Mouse (Mus musculus) cerebellum, adult 9-10 months (tissue): ENCODE results near the gene Olfr1177-ps.
A peak's percentile ranks its signal among the peaks of the same experiment; 100 is the strongest.

Experiments used
- DNase-seq: peaks from one replicate; pipeline ENCODE4 v3.0.0; 2022

Gene Olfr1177-ps

DNA sequence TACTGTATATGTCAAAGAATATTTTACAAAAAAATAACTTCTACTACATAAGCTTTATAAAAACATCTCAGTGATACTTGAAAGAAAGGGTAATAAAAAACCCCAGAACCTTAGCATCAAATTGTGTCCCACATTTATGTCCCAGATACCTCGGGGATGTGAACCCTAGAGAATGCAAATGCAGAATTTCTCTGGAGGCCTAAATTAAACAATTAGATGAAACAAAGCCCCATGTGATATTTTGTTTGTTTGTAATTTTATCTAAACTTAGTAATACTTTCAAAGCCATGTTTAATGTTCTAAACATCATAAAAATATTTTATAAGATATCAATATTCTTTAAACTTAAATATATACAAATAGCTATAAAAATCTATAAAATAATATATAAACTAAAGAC is at the start of gene Olfr1177-ps:
TSS of gene Olfr1177-ps (minus strand) at position 101 of the 400 bp plus-strand sequence.
- no peak for DNase-seq

DNA sequence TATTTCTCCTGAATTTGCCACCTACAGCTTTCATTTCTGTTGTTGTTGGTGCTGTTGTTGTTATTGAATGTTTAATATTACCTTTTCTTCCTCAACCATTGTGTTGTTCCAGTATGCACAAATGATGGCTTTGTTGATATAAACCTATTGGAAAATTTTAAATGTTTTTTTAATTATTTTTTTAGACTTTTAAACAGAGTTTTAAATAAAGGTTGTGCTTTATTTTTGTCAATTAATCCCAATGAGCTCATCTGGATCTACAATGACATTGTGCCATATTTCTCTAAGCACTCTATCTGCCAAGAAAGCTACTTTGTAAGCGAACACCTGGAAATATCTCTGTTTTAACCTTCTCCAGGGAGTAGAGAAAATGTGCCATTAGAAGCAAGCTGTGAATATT is 40.5 kb upstream of the Olfr1177-ps start, which contains the start of gene Olfr1178:
TSS of gene Olfr1178 (plus strand) at position 301 of the 400 bp plus-strand sequence.
- DNase-seq, result no peak

DNA sequence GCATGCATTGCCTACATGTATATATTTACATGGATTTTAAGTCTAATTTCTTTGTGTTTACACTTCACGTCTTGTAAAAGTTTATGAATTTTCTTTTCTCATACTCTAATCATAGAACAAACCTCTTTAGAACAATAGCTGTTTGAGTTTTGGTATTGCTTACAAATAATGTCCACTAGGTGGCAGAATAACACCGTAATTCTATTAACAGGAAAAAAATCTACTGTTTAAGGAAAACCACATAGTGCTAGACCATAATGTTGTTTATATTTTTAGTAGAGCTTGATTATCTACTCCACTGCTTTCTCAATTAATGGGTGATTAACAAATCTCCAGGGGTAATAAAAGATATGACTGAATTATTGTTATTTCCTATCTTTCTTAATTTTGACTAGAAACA is 10.0 kb upstream of the Olfr1177-ps start:
- DNase-seq, result peak; percentile 23

DNA sequence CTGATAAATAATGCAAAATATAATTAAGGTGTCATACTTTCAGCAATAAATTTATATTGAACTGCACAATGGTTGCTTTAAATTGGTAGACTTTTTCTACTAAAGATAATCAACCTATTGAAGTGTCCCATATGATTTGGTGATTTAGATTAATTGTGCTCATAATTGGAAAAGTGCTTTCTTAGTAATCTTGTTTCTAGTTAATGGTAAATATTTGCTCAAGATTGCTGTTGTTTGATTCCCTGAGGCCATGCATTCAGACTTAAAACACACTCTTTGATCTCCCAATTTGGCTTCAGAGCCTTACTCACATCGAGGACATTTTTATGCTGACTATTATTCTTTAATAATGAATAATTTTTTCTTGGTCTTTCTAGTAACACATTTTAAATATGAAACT is 9.9 kb downstream of the Olfr1177-ps start, which contains the start of gene Olfr1176:
TSS of gene Olfr1176 (plus strand) at position 301 of the 400 bp plus-strand sequence.
- DNase-seq, result no peak

DNA sequence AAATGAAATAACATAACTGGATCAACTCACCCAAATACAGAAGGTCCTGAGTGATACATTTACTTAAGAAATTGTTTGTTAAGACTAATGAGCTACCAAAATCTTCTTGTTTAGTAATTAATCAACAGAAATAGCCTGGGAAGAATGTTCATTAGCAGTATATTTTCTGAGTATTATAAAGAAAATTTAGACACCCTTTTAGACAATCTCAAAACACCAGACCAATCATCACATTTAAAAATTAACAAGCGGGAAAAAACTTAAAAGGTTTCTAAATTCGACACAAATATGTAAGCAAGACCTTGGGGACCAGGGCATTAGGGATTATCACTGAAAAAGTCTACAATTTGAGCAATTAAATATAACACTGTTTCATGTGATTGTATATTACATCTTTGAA is 19.2 kb downstream of the Olfr1177-ps start, which contains the start of gene Olfr1175-ps:
TSS of gene Olfr1175-ps (minus strand) at position 101 of the 400 bp plus-strand sequence.
- DNase-seq, result no peak

DNA sequence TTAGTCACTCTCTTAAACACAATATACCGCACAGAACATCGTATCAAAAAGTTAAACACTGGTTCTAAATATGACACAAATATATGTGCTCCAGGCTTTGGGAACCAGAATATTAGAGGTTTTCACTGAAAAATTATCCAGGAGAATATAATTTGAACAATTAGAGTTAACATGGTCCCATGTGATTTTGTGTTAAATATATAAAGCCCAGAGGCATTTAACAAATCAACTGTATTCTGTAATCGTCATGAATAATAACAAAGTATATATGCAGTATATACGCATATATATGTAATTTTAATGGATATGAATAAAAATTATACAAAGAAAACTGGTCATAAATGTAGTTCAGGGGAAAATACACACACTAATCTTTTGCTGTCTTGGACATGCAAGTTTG is 31.3 kb downstream of the Olfr1177-ps start, which contains the start of gene Olfr1174-ps:
TSS of gene Olfr1174-ps (minus strand) at position 101 of the 400 bp plus-strand sequence.
- DNase-seq, result no peak
